Mouse (Mus musculus): ENCODE results near the gene Asb13. TPM values are rescaled to one million over a fixed set of nuclear protein-coding genes. Genes with fewer than 3 reads are reported as not detected.

Gene Asb13
- total RNA-seq (2021) = 1 to 10 TPM; 4.7 to 5.1 TPM
- long read RNA-seq, experiment 1, full-length matches to known transcripts = 16 of 17 reads
- long read RNA-seq, experiment 1, partial matches to known transcripts = 0 of 17 reads
- long read RNA-seq, experiment 1, other reads (novel, unspliced or antisense) = 1 of 17 reads
- long read RNA-seq, experiment 2, full-length matches to known transcripts = 23 of 23 reads
- long read RNA-seq, experiment 2, partial matches to known transcripts = 0 of 23 reads
- long read RNA-seq, experiment 2, other reads (novel, unspliced or antisense) = 0 of 23 reads

DNA sequence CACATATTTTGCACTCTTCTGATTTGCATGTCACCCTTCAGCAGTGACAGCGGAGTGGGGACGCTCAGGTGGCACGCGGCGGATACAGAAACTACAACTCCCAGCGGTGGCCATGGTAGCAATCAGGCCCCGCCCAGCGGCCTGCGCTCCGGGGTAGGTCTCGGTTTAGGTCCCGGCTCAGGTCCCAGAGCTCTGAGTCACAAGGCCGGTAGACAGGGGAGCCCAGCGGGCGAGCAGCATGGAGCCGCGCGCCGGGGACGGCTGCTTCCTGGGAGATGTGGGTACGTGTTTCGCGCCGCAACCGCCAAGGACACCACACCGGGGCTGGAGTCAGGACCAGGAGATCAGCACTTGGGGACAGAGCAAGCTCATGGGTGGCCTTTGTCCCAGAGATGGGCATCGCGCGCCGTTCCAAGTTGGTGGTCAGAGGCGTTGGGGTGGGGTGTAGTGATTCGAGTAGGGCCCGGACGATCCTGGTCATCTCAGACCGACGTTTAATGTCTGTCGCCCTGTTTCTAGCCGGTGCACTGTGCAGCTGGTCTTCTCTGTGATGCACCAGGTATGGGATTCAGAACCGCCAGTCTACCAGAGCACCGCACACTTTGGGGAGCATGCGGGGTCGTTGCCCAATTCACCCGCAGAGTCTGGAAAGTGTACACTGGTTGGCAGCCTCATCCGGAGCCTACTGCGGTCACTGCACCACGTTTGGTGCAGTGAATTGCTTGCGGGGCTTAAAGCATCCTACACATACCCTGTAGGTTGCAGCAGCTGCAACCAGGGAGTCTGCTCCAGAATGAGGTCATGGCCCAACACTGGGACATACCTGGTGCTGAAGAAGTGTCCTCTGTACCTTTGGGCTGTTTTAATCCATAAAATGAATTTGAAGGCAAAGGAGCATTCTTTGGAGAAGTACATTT lies at the start of gene Asb13:
Gene Asb13, plus strand, starts transcription at position 138 of the 917 bp plus-strand sequence.
- DNase-seq (ENCODE audit: low spot score in 2 of 2) = peak; percentile 43 to 76

DNA sequence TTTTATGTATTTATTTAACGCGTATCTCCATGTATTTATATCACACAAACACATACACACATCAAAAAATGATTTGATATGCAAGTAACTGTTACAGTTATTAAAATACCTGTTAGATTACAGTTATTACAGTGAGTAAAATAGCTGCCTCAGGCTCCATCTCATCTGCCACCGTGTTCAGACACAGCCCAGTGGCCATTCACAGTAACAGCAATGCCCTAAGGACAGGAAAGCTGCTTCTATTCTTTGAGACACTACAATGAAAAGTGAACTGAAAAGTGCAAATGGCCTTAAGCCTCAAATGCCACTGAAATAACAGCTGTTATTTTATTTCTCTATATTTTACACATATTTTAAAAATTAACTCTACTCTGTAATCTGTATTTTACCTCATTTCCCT lies 43.0 kb upstream of the Asb13 start:
- no peak for DNase-seq (ENCODE audit: low spot score in 2 of 2)

DNA sequence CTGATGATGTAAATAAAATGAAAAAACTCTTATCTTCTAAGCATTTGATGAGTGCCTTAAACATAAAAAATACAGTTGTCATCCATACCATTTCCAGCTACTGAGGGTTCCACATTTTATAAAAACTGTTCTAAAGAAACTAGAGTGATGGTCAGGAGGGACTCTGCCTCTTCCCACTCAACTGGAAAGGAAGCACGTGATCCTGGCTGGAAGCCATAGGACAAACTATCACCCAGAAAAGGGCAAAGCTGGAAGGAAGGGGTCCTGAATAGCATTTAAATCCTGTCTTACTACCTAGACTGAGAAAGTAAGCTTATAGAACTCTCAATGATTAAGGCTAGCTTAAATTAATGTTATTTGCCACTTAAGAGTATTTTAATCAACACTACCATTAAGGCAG lies 39.5 kb upstream of the Asb13 start:
- no peak for DNase-seq (ENCODE audit: low spot score in 2 of 2)

DNA sequence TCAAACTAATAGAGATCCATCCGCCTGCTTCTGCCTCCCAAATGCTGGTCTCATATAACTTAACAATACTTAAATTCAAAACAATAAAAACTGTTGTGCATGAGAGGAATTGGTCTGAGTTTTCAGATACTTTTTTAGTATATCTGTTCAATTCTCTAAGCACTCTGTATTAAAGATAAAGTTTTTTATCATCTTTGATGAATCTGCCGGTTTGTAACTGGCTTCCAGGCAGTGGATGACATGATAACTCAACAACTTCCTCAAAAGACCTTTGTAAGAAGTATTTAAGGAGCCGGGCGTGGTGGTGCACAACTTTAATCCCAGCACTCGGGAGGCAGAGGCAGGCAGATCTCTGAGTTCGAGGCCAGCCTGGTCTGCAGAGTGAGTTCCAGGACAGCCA lies 37.6 kb upstream of the Asb13 start:
- no peak for DNase-seq (ENCODE audit: low spot score in 2 of 2)

DNA sequence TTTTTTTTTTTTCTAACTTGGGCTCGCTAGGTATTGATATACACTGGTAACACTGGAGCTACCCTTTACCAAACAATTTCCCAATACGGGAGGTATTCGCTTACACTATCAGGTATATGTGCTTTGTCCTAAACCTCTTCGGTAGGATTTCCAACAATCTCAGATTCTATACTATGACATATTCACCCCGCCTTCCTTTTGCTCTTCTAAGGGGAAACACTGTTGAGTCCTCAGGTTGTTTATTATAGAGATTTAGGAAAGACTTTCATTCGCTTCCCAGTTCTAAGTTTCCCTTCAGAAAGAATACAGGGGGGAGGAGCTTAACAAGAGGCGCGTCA lies 24.1 kb upstream of the Asb13 start:
- DNase-seq (ENCODE audit: low spot score in 2 of 2) = no peak

DNA sequence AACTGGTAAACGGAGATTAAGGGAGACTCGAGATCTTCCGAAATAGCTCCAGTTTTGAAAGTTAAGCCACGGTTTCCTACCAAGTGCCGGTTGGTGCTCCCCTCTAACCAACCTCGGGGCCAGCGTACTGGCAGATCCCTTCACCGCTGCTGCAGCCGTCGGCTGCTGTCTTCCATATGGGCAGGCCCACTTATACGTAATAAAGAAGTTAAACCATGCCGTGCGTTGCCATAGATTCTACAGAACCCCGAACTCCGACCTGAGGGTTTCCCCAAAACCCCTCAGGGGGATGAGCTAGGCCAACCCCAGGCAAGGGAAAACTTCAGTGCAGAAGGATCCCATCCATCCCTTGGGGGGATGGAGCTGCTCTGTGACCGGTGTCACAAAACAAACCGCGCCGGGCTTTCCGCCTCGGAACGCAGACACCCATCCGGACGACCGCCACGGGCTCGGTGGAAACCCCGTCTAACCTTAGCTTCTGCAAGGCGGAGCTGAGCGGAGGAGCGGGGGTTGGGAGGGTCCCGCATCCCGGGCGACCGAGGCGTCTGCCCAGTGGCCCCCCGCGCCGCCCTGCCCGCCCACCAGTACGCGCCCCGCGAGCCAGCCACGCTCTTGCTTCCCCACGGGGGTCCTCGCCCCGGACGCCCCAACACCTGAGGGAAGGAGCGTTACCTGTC lies 23.6 kb upstream of the Asb13 start:
- peak; percentile 39 to 47 for DNase-seq (ENCODE audit: low spot score in 2 of 2)

DNA sequence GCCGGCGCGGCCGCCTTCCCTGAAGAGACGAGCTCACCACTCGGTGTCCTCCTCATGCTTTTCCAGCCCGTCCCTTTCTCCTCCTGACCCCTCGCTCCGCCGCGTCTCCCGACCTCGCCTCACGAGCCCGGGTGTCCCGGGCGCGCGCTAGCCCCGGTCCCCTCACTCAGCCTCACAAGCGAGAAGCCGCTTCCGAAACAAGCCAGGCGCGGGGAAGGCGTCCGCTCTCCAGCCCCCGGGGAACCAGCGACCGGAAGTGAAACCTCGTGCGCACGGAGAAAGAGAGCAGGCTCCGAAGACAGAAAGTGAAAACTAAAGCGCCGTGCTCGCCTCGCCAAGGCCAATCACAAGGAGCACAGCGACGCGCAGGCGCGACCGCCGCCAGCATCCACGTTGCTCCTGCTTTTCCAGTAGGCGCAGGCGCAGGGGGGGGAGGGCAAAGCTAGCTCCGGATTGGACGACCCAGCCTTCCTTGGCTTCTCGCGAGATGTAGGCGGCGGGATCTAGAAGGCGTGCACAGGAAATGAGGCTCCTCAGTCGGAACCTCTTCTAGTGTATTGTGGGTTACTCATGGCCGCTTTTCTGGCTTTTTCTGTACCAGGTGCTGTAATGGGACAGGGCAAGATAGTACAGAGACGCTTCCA lies 22.9 kb upstream of the Asb13 start, which contains the start of gene Fam208b:
Gene Fam208b, minus strand, starts transcription at position 314 of the 644 bp plus-strand sequence.
- peak; percentile 93 to 98 for DNase-seq (ENCODE audit: low spot score in 2 of 2)

DNA sequence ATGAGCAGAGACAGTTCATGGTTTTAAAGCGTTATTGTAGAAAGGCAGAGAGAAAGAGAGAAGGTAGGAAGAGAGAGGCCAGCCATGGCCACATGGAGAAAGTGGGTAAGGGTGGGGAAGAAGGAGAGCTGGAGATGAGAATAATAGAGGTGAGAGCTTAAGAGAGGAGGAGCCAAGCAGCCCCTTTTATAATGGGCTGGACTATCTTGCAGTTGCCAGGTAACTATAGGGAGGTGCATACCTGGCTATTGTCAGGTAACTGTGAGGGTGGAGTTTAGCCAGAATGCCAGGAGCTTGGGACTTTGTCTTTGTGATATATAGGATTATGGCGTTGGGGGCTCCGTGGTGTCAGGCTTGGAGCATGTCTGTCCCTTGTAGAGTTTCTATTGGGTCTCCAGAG lies 6.7 kb upstream of the Asb13 start:
- no peak for DNase-seq (ENCODE audit: low spot score in 2 of 2)

DNA sequence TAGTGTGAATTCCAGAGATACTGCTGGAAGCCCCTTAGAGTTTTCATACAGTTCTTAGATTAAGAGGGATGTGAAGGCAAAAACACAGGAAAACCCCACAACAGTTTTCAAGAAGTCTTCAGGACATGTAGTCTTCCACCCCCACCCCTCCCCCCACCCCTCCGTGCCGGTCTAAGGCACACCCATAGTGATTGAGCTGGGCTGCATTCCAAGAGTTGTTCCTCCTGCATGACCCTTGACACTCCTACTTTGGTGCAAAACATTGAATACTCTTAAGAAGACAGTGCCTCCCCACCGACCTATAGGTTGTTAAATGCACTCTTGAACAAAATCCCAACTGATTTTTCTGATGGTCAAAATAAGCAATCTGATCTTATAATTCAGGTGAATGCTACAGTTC lies 5.7 kb upstream of the Asb13 start:
- no peak for DNase-seq (ENCODE audit: low spot score in 2 of 2)

DNA sequence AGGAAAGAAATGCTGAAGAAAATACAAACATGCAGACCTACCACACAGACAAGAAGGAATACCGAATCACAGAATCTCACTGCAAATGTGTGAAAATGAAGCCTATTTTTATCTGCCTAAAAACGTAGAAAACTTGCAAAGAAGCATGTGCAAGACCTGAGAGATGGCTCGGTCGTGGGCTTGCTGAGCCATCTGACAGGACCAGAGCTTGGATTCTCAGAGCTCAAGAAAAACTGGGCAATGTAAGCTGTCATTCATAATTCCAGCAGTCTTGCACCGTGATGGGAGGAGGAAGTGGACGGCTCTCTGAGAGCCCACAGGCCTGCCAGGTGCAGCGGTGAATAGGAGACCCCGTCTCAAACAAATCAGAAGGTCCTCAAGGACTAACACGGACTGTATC lies 1.3 kb upstream of the Asb13 start:
- no peak for DNase-seq (ENCODE audit: low spot score in 2 of 2)

DNA sequence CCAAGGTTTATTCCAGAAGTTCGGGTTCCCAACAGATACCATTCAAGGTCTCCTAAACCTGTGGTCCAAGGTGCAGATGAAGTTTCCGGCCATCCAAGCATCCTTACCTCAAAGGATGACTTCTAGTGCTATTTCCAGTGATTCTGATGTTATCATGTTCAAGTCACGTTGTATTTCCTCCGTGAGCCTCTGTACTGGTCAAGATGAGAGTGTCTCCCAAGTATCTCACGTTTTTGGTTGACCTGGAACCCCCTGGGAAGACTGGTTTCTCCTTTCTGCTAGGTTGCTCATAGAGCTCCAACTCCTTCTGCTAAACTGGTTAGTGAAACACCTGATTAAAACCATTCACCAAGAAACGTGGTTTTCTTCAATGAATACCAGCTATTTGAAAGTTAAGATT lies 701 bp upstream of the Asb13 start:
- DNase-seq (ENCODE audit: low spot score in 2 of 2) = no peak

DNA sequence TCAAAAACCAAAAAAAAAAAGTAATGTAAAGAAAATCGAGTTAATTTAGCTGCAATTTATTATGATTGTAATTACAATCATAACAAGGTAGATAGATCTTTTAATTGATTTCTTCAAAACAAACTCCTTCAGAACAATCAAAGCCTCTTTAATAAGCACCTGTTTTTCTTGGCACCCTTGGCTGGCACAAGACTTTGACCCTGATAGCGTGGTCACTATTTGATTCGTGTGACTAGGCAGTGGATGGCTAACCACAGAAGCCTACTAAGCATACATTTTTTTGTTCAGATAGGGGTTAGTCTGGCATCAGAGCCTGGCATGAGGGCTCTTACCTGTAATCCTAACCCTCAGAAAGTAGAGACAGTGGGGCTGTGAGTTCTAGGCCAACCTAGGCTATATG lies 1.2 kb downstream of the Asb13 start:
- DNase-seq (ENCODE audit: low spot score in 2 of 2) = no peak

DNA sequence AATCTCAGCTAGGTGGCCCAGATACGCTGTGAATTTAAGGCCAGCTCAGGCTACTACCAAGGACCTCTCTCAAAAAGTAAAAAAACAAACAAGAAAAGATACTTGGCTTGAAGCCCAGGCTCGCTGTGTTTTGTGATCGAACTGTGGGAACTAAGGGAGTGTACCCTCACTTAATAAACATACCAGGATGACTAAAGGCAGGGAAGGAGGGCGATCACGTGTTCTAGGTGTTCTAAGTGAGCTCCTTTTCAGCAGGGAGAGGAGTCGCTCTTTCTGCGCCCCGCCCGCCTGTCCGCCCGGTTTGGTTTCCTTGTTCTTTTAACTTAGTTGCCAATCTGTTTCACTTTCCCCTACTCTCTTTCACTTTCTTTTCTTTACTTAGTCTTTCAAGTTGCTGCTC lies 3.0 kb downstream of the Asb13 start:
- no peak for DNase-seq (ENCODE audit: low spot score in 2 of 2)

DNA sequence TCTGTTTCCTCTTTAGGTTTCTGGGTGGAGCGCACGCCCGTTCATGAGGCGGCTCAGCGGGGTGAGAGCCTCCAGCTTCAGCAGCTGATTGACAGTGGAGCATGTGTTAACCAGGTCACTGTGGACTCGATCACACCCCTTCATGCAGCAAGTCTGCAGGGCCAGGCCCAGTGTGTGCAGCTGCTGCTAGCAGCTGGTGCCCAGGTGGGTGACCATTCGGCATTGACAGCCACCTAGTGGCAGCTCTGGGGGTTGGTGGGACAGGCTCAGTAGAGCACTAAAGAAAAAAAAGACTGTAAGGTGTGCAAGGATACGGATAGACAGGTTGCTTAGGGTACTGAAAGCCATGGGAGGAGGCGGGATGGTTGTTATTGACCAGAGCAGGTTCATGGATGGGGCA lies 8.2 kb downstream of the Asb13 start:
- DNase-seq (ENCODE audit: low spot score in 2 of 2) = no peak

DNA sequence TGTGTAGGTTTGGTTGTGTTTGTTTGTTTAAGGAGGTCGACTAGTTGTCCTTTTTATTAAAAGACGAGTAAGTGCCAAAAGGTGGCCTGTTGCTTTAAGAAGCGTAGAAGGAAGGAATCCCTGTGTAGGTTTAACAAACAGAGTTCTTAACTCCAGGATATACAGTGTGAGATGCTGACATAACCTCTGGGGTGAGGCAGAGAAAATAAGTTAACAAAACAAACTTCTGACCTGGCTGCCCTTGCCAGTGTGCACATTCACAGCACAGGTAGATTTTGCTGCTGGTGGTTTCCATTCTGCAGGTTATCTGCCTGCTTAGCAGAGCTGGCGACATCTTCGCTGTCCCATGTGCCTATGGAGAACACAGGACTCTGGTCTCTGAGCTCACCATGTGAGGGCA lies 8.7 kb downstream of the Asb13 start:
- no peak for DNase-seq (ENCODE audit: low spot score in 2 of 2)

DNA sequence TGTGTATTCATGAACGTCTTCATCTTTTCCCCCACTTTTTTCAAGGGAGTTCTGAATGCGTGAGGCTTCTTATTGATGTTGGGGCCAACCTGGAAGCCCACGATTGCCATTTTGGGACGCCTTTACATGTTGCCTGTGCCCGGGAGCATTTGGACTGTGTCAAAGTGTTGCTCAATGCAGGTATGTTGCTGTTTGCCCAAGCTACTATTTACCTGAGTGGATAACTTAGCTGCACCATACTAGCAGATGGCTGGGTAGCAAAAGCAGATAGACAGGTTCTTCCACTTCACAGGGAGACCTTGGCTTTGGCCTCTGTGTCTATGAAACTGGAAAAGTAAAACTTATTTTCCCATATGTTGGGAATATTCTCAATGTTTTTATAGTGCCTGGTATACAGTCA lies 11.0 kb downstream of the Asb13 start:
- DNase-seq (ENCODE audit: low spot score in 2 of 2) = no peak

DNA sequence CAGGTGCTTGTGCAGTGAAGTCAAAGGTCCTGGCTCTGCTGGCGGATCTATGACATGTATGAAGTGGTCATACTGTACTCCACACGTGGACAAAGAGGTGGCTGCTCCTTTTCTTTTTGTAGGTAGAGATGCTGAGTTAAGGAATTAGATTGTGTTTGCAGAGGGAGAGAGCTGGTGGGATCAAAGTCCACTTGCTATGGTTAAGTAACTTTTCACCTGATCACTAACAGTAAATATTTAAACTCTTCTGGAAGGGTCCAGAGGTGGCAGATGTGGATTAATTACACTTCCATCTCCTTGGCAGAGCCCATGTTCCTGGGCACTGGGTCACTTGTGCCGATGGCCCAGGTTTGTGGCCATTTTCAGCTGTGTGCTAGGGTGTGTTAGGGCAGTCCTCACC lies 12.1 kb downstream of the Asb13 start:
- DNase-seq (ENCODE audit: low spot score in 2 of 2) = no peak

DNA sequence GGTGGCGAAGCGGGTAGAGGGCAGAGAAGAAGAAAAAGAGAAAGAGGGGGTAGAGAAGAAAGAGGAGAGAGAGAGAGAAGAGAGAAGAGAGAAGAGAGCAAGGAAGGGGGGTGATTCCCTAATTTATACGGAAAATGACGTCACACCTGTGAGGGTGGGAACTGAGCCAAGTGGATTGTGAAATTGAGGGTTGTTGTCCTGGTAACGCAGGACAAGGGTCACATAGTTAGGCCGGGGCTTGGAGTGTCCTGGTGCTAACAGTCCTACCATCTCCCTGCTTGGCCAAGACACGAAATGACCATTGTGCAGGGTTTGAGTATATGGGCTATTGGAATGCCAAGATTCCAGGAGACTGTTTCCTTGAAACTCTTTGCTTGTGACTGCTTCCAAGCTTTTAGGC lies 12.7 kb downstream of the Asb13 start:
- no peak for DNase-seq (ENCODE audit: low spot score in 2 of 2)

DNA sequence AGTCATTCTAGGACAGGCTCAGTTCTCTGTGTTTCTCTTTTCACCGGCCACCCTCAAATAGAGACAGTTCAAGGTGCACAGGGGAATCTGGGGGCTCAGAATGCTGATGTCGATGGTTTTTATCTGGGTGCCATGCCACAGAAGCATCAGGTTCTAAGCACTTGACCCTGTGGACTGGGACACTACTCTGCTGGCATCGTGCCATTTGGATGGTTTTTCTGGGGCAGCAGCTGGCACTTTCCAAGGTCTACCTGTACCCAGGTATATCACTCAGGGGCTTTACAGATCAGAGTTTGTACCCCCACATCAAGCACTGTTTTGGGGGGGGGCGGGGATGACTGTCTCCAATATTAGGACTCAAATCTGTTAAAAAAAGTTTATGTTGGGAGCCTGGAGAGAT lies 16.7 kb downstream of the Asb13 start:
- no peak for DNase-seq (ENCODE audit: low spot score in 2 of 2)

DNA sequence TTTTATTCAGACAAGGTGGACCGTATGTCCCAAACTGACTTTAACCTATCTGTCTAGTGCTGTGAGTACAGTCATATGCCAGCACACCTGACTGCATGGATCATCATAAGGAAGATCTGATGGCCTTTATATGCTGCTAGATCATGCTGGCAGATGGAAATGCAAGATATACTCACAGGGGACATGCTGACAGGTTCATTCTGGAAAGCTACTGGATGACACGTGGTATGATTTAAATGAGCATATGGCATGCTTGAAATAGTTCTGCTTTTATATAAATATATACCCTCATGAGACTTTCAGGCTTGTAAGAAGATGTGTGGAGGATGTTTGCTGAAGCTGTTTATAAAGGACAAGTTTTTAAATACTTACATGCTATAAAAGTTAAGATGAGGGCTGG lies 20.6 kb downstream of the Asb13 start:
- no peak for DNase-seq (ENCODE audit: low spot score in 2 of 2)

All from gastrocnemius, postnatal 4 days (tissue).